Mouse (Mus musculus): ENCODE results near the gene Tdrd5. TPM values are rescaled to one million over a fixed set of nuclear protein-coding genes. Genes with fewer than 3 reads are reported as not detected.

The Tdrd5 gene
- total and polyA plus RNA-seq, 2 experiments from 2014 or later, result not detected

- no peak overlapping the region for H3K27ac ChIP-seq (ENCODE audit: low read depth)
- 73% methylated on average over 2 of the region's 2 CpGs for WGBS
- H3K4me3 ChIP-seq (ENCODE audit: low read depth, low read length), result no peak overlapping the region
- DNase-seq (ENCODE audit: low spot score) (no peak), ATAC-seq (ENCODE audit: insufficient read depth, low read depth) (no peak)
- TF ChIP-seq CTCF (IDR thresholded peaks at IDR 0.05; ENCODE audit: low read depth), result no peak
- no peaks in the 10 kb centered on the region for H3K36me3 ChIP-seq (replicated peaks; ENCODE audit: control insufficient read depth, insufficient read depth, low read length)
- H3K4me1 ChIP-seq (ENCODE audit: control insufficient read depth, insufficient read depth), result peaks cover 29% of the 10 kb centered on the region
- no peak overlapping the region for H3K4me2 ChIP-seq (ENCODE audit: low read depth, low read length)
- H3K9me3 ChIP-seq (replicated peaks; ENCODE audit: control insufficient read depth, low read length), result no peaks in the 10 kb centered on the region
- no peaks in the 10 kb centered on the region for H3K27me3 ChIP-seq (ENCODE audit: control insufficient read depth, insufficient read depth, low read length)
- no peak overlapping the region for H3K9ac ChIP-seq (replicated peaks; ENCODE audit: low read depth, low read length)
Observed at GRCm38 (mm10) chr1:156221327-156221726, 82.1 kb downstream of the Tdrd5 start.

- no peaks in the 10 kb centered on the region for H3K27me3 ChIP-seq (ENCODE audit: control insufficient read depth, insufficient read depth, low read length)
- no peak overlapping the region for H3K4me2 ChIP-seq (ENCODE audit: low read depth, low read length)
- no peaks in the 10 kb centered on the region for H3K9me3 ChIP-seq (replicated peaks; ENCODE audit: control insufficient read depth, low read length)
- peaks cover 29% of the 10 kb centered on the region for H3K4me1 ChIP-seq (ENCODE audit: control insufficient read depth, insufficient read depth)
- H3K27ac ChIP-seq (ENCODE audit: low read depth), result peak overlapping the region; percentile 78
- no peak overlapping the region for H3K9ac ChIP-seq (replicated peaks; ENCODE audit: low read depth, low read length)
- H3K36me3 ChIP-seq (replicated peaks; ENCODE audit: control insufficient read depth, insufficient read depth, low read length), result no peaks in the 10 kb centered on the region
- 32% methylated on average over 2 of the region's 2 CpGs for WGBS
- DNase-seq (ENCODE audit: low spot score), result peak; percentile 62
- peak; percentile 35; the same call in 1 of the 2 replicates for ATAC-seq (ENCODE audit: insufficient read depth, low read depth)
- no peak for TF ChIP-seq EP300 (IDR thresholded peaks at IDR 0.05; ENCODE audit: low read depth)
- no peak overlapping the region for H3K4me3 ChIP-seq (ENCODE audit: low read depth, low read length)
Observed at GRCm38 (mm10) chr1:156218573-156218972, 84.9 kb downstream of the Tdrd5 start.

GRCm38 (mm10) chr1:156217941-156218340 lies 85.5 kb downstream of the Tdrd5 start:
- Histone ChIP-seq H3K9ac (replicated peaks; ENCODE audit: low read depth, low read length) (no peak overlapping the region; the same call in 1 of the 2 replicates), H3K9me3 (replicated peaks; ENCODE audit: control insufficient read depth, low read length) (no peaks in the 10 kb centered on the region), H3K36me3 (replicated peaks; ENCODE audit: control insufficient read depth, insufficient read depth, low read length) (no peaks in the 10 kb centered on the region), H3K27me3 (ENCODE audit: control insufficient read depth, insufficient read depth, low read length) (no peaks in the 10 kb centered on the region), H3K4me2 (ENCODE audit: low read depth, low read length) (no peak overlapping the region), H3K4me1 (ENCODE audit: control insufficient read depth, insufficient read depth) (peaks cover 24% of the 10 kb centered on the region), H3K4me3 (ENCODE audit: low read depth, low read length) (no peak overlapping the region), H3K27ac (ENCODE audit: low read depth) (peak overlapping the region; percentile 78)
- WGBS, result 14% methylated on average over 8 of the region's 8 CpGs
- DNase-seq (ENCODE audit: low spot score) (peak; percentile 68), ATAC-seq (ENCODE audit: insufficient read depth, low read depth) (peak; percentile 39)
- TF ChIP-seq EP300 (IDR thresholded peaks at IDR 0.05; ENCODE audit: low read depth) (no peak), CTCF (IDR thresholded peaks at IDR 0.05; ENCODE audit: low read depth) (no peak)

- Histone ChIP-seq H3K4me3 (ENCODE audit: low read depth, low read length) (no peak overlapping the region), H3K27me3 (ENCODE audit: control insufficient read depth, insufficient read depth, low read length) (no peaks in the 10 kb centered on the region), H3K4me2 (ENCODE audit: low read depth, low read length) (no peak overlapping the region), H3K4me1 (ENCODE audit: control insufficient read depth, insufficient read depth) (peaks cover 21% of the 10 kb centered on the region), H3K27ac (ENCODE audit: low read depth) (peak overlapping the region; percentile 78), H3K36me3 (replicated peaks; ENCODE audit: control insufficient read depth, insufficient read depth, low read length) (no peaks in the 10 kb centered on the region), H3K9ac (replicated peaks; ENCODE audit: low read depth, low read length) (no peak overlapping the region), H3K9me3 (replicated peaks; ENCODE audit: control insufficient read depth, low read length) (no peaks in the 10 kb centered on the region)
- TF ChIP-seq CTCF (IDR thresholded peaks at IDR 0.05; ENCODE audit: low read depth) (no peak), EP300 (IDR thresholded peaks at IDR 0.05; ENCODE audit: low read depth) (no peak)
- WGBS, result 39% methylated on average over 3 of the region's 3 CpGs
- peak; percentile 78 for ATAC-seq (ENCODE audit: insufficient read depth, low read depth)
- peak; percentile 80 for DNase-seq (ENCODE audit: low spot score)
Observed at GRCm38 (mm10) chr1:156217393-156217792, 86.1 kb downstream of the Tdrd5 start.

- DNase-seq (ENCODE audit: low spot score), result no peak
- WGBS, result 70% methylated on average over 4 of the region's 4 CpGs
- Histone ChIP-seq H3K4me2 (ENCODE audit: low read depth, low read length) (no peak overlapping the region), H3K27me3 (ENCODE audit: control insufficient read depth, insufficient read depth, low read length) (no peaks in the 10 kb centered on the region), H3K36me3 (replicated peaks; ENCODE audit: control insufficient read depth, insufficient read depth, low read length) (no peaks in the 10 kb centered on the region), H3K4me1 (ENCODE audit: control insufficient read depth, insufficient read depth) (peaks cover 13% of the 10 kb centered on the region), H3K9ac (replicated peaks; ENCODE audit: low read depth, low read length) (no peak overlapping the region), H3K4me3 (ENCODE audit: low read depth, low read length) (no peak overlapping the region), H3K9me3 (replicated peaks; ENCODE audit: control insufficient read depth, low read length) (no peaks in the 10 kb centered on the region), H3K27ac (ENCODE audit: low read depth) (no peak overlapping the region)
- ATAC-seq (ENCODE audit: insufficient read depth, low read depth), result no peak
- no peak for TF ChIP-seq CTCF (IDR thresholded peaks at IDR 0.05; ENCODE audit: low read depth)
- no peak for TF ChIP-seq EP300 (IDR thresholded peaks at IDR 0.05; ENCODE audit: low read depth)
Observed at GRCm38 (mm10) chr1:156216249-156216648, 87.2 kb downstream of the Tdrd5 start.

- Histone ChIP-seq H3K9ac (replicated peaks; ENCODE audit: low read depth, low read length) (no peak overlapping the region), H3K4me3 (ENCODE audit: low read depth, low read length) (no peak overlapping the region), H3K4me1 (ENCODE audit: control insufficient read depth, insufficient read depth) (peaks cover 13% of the 10 kb centered on the region), H3K4me2 (ENCODE audit: low read depth, low read length) (no peak overlapping the region), H3K27me3 (ENCODE audit: control insufficient read depth, insufficient read depth, low read length) (no peaks in the 10 kb centered on the region), H3K36me3 (replicated peaks; ENCODE audit: control insufficient read depth, insufficient read depth, low read length) (no peaks in the 10 kb centered on the region), H3K9me3 (replicated peaks; ENCODE audit: control insufficient read depth, low read length) (no peaks in the 10 kb centered on the region), H3K27ac (ENCODE audit: low read depth) (no peak overlapping the region)
- WGBS, result 93% methylated on average over 8 of the region's 8 CpGs
- ATAC-seq (ENCODE audit: insufficient read depth, low read depth), result no peak
- DNase-seq (ENCODE audit: low spot score), result no peak
- TF ChIP-seq EP300 (IDR thresholded peaks at IDR 0.05; ENCODE audit: low read depth) (no peak), CTCF (IDR thresholded peaks at IDR 0.05; ENCODE audit: low read depth) (no peak)
Observed at GRCm38 (mm10) chr1:156214651-156215050, 88.8 kb downstream of the Tdrd5 start.
